8 mouse cellular contexts compared by ENCODE assay signal in genomic region chr6:39381125-39381880, GRCm38 (mm10). TPM values are rescaled to one million over a fixed set of nuclear protein-coding genes. Genes with fewer than 3 reads are reported as not detected.
A peak's percentile ranks its signal among the peaks of the same experiment; 100 is the strongest.
DNase-seq lines count a peak whose midpoint lies in the region; ATAC-seq lines count a peak whose summit lies in the region.

TSS of gene Rab19 (plus strand) at chr6:39381175.

- H3K27ac ChIP-seq in embryonic facial prominence, embryonic 14.5 days (replicated peaks; ENCODE audit: low read depth, low read length), result no peak within 1 kb of the TSS
- H3K27ac ChIP-seq in hindbrain, embryonic 14.5 days, result no peak within 1 kb of the TSS
- H3K27ac ChIP-seq in limb, embryonic 15.5 days, result no peak within 1 kb of the TSS

- intact Hi-C loops in heart, postnatal 25 days (cut with DNase I), result no loop called here

- H3K9ac ChIP-seq in embryonic facial prominence, embryonic 14.5 days (ENCODE audit: low read depth, low read length), result peak within 1 kb of the TSS; percentile 39; the same call in 1 of the 2 replicates
- no peak within 1 kb of the TSS for H3K9ac ChIP-seq in hindbrain, embryonic 14.5 days
- H3K9ac ChIP-seq in limb, embryonic 15.5 days, result no peak within 1 kb of the TSS

- WGBS in embryonic facial prominence, embryonic 14.5 days, result 6% methylated on average over 20 of the region's 20 CpGs
- 9% methylated on average over 20 of the region's 20 CpGs for WGBS in hindbrain, embryonic 14.5 days
- 8% methylated on average over 20 of the region's 20 CpGs for WGBS in limb, embryonic 15.5 days

- H3K4me2 ChIP-seq in embryonic facial prominence, embryonic 14.5 days (ENCODE audit: low read depth, low read length), result peak within 1 kb of the TSS; percentile 59
- peak within 1 kb of the TSS; percentile 31 for H3K4me2 ChIP-seq in hindbrain, embryonic 14.5 days (replicated peaks)
- H3K4me2 ChIP-seq in limb, embryonic 15.5 days, result peak within 1 kb of the TSS; percentile 50

- peak; percentile 95 for DNase-seq in heart, adult 11 months
- no peak for DNase-seq in heart, postnatal 25 days (ENCODE audit: low spot score)
- DNase-seq in embryonic facial prominence, embryonic 14.5 days (ENCODE audit: low spot score), result peak; percentile 11
- DNase-seq in hindbrain, embryonic 14.5 days (ENCODE audit: low spot score), result no peak
- DNase-seq in naive thymus-derived CD4-positive, alpha-beta T cell, adult 2 months (ENCODE audit: low read depth), result peak; percentile 61
- DNase-seq in thymus, postnatal 4 days, result peak; percentile 59
- no peak for DNase-seq in gastrocnemius, postnatal 4 days (ENCODE audit: low spot score in 2 of 2)

- H3K36me3 ChIP-seq in embryonic facial prominence, embryonic 14.5 days (ENCODE audit: control insufficient read depth, insufficient read depth, low read length), result no peaks in the 10 kb centered on the region
- H3K36me3 ChIP-seq in hindbrain, embryonic 14.5 days (replicated peaks; ENCODE audit: control insufficient read depth, insufficient read depth), result no peaks in the 10 kb centered on the region
- H3K36me3 ChIP-seq in limb, embryonic 15.5 days, result no peaks in the 10 kb centered on the region

- H3K4me3 ChIP-seq in embryonic facial prominence, embryonic 14.5 days (ENCODE audit: low read depth, low read length), result peak within 1 kb of the TSS; percentile 33
- no peak within 1 kb of the TSS for H3K4me3 ChIP-seq in hindbrain, embryonic 14.5 days (replicated peaks; ENCODE audit: low read length)
- peak within 1 kb of the TSS; percentile 30 for H3K4me3 ChIP-seq in limb, embryonic 15.5 days

- no peaks in the 10 kb centered on the region for H3K9me3 ChIP-seq in embryonic facial prominence, embryonic 14.5 days (ENCODE audit: control insufficient read depth, low read length)
- no peaks in the 10 kb centered on the region for H3K9me3 ChIP-seq in hindbrain, embryonic 14.5 days (ENCODE audit: control insufficient read depth, low read length)
- no peaks in the 10 kb centered on the region for H3K9me3 ChIP-seq in limb, embryonic 15.5 days

- no peak for ATAC-seq in embryonic facial prominence, embryonic 14.5 days (ENCODE audit: low read depth)
- ATAC-seq in hindbrain, embryonic 14.5 days (ENCODE audit: low FRiP score), result no peak
- no peak for ATAC-seq in limb, embryonic 15.5 days (ENCODE audit: insufficient number of reproducible peaks, low FRiP score, low TSS enrichment, low read depth)

- H3K4me1 ChIP-seq in embryonic facial prominence, embryonic 14.5 days (ENCODE audit: control insufficient read depth, insufficient read depth, low read length), result no peaks in the 10 kb centered on the region; the same call in 1 of the 2 replicates
- peaks cover 9% of the 10 kb centered on the region; the same call in 1 of the 2 replicates for H3K4me1 ChIP-seq in hindbrain, embryonic 14.5 days (replicated peaks; ENCODE audit: control insufficient read depth, insufficient read depth, low read length)
- peaks cover 10% of the 10 kb centered on the region; the same call in 1 of the 2 replicates for H3K4me1 ChIP-seq in limb, embryonic 15.5 days

- no peaks in the 10 kb centered on the region for H3K27me3 ChIP-seq in embryonic facial prominence, embryonic 14.5 days (replicated peaks; ENCODE audit: control insufficient read depth, insufficient read depth, low read length)
- 0 out of 2 replicates have a peak, but pooled peaks cover 10% of the 10 kb centered on the region for H3K27me3 ChIP-seq in hindbrain, embryonic 14.5 days (ENCODE audit: control insufficient read depth, insufficient read depth, low read length)
- H3K27me3 ChIP-seq in limb, embryonic 15.5 days, result peaks cover 14% of the 10 kb centered on the region; the same call in 1 of the 2 replicates

RNA-seq across cellular contexts. Expression of gene Rab19, which starts in this region (rescaled TPM):
- total RNA-seq in heart, postnatal 25 days (2021), result under 1 TPM in 1 of 2 experiments, not detected in 1; 0.34 TPM
- polyA plus RNA-seq in embryonic facial prominence, embryonic 14.5 days (2014; fragmentation: Nextera tagmentation; extraction: Ambion mirVana), result 0.93 and 1.8 TPM in 2 replicates
- polyA plus RNA-seq in hindbrain, embryonic 14.5 days (2014; fragmentation: Nextera tagmentation; extraction: Ambion mirVana), result 0.17 and 0.40 TPM in 2 replicates
- polyA plus RNA-seq in limb, embryonic 15.5 days (2015; fragmentation: Nextera tagmentation; extraction: Ambion mirVana), result 1.3 and 1.4 TPM in 2 replicates
- under 1 TPM in 1 of 2 experiments, not detected in 1; 0.22 TPM for total RNA-seq in gastrocnemius, postnatal 4 days (2021)

Comparison
In these comparisons a context has a peak if more than half of its experiments do, and no peak if none do; other contexts are left out.
1. DNase-seq: peak in heart, adult 11 months (single experiment), embryonic facial prominence, embryonic 14.5 days (single experiment), naive thymus-derived CD4-positive, alpha-beta T cell, adult 2 months (single experiment) and thymus, postnatal 4 days (single experiment); none in heart, postnatal 25 days (single experiment), hindbrain, embryonic 14.5 days (single experiment) and gastrocnemius, postnatal 4 days (0 of 2).
2. Peak in every context shown above with its lines, with median percentiles within 50 percentile points of each other: H3K4me2 ChIP-seq.